24 mouse cellular contexts compared by ENCODE assay signal in genomic region chr2:47888166-47888565, GRCm38 (mm10).
"Had no signal": no experiment of that assay in that cellular context is flagged by ENCODE, and none has a peak within 500 bp of the region (broad histone marks: within the 10 kb centered on the region; RNA-seq: fewer than 3 reads in every experiment).

No protein-coding gene starts in this region.

- H3K36me3 ChIP-seq: heart, embryonic 10.5 days; heart, embryonic 12.5 days; hindbrain, embryonic 10.5 days; intestine, embryonic 15.5 days; limb, embryonic 10.5 days; limb, embryonic 12.5 days had no signal

- DNase-seq: gastrocnemius, postnatal 14 days; gastrocnemius, postnatal 36 days; heart, adult 11 months; heart, adult 2 months; heart, postnatal 10 days; heart, postnatal 4 days; kidney, adult 18-20 months; kidney, adult 8-10 months; kidney, postnatal 10 days; kidney, postnatal 25 days; kidney, postnatal 4 days; liver had no signal

- ATAC-seq: hindbrain, embryonic 16.5 days; inflammation-experienced regulatory T-cells, adult 6 months; intestine, embryonic 15.5 days; intestine, postnatal 0 days had no signal

- H3K27ac ChIP-seq: heart, adult 2 months; heart, embryonic 10.5 days; hindbrain, embryonic 10.5 days; intestine, embryonic 15.5 days; layer of hippocampus, adult 2 months; left cerebral cortex, adult 2 months; limb, embryonic 10.5 days; limb, embryonic 12.5 days had no signal

- H3K9ac ChIP-seq: heart, embryonic 12.5 days; intestine, embryonic 15.5 days; limb, embryonic 12.5 days had no signal

- H3K9me3 ChIP-seq: heart, embryonic 10.5 days; heart, embryonic 12.5 days; hindbrain, embryonic 10.5 days; intestine, embryonic 15.5 days; limb, embryonic 10.5 days; limb, embryonic 12.5 days had no signal

- H3K4me2 ChIP-seq: heart, embryonic 12.5 days; intestine, embryonic 15.5 days; limb, embryonic 12.5 days; liver, embryonic 11.5 days had no signal

- H3K4me1 ChIP-seq: heart, embryonic 10.5 days; heart, embryonic 12.5 days; intestine, embryonic 15.5 days; limb, embryonic 10.5 days; limb, embryonic 12.5 days had no signal

- H3K4me3 ChIP-seq: heart, adult 2 months; heart, embryonic 10.5 days; heart, embryonic 12.5 days; hindbrain, embryonic 10.5 days; intestine, embryonic 15.5 days; layer of hippocampus, adult 2 months; left cerebral cortex, adult 2 months; limb, embryonic 10.5 days; limb, embryonic 12.5 days had no signal

- H3K27me3 ChIP-seq: heart, embryonic 12.5 days; intestine, embryonic 15.5 days; limb, embryonic 12.5 days had no signal
